Mouse (Mus musculus): ENCODE data around the gene Srarp. TPM values are rescaled to one million over a fixed set of nuclear protein-coding genes. Genes with fewer than 3 reads are reported as not detected.

Srarp gene
- not detected in 2 replicates for polyA plus RNA-seq (2014; fragmentation: Nextera tagmentation; extraction: Ambion mirVana)

- H3K4me3 ChIP-seq (ENCODE audit: low read depth, low read length), result no peak within 1 kb of the TSS
- ATAC-seq (ENCODE audit: low FRiP score), result no peak
- no peak within 1 kb of the TSS for H3K4me2 ChIP-seq (replicated peaks; ENCODE audit: low read depth, low read length)
- no peak within 1 kb of the TSS for H3K27ac ChIP-seq (ENCODE audit: low read depth, low read length)
- no peak within 1 kb of the TSS for H3K9ac ChIP-seq (ENCODE audit: low read depth, low read length)
- 96% methylated on average over 1 of the region's 1 CpGs for whole genome bisulfite sequencing
- H3K4me1 ChIP-seq (replicated peaks; ENCODE audit: control insufficient read depth, insufficient read depth, low read length), result no peaks in the 10 kb centered on the region
- no peak for DNase-seq (ENCODE audit: low spot score)
- H3K9me3 ChIP-seq (ENCODE audit: control insufficient read depth, low read length), result no peaks in the 10 kb centered on the region
- no peaks in the 10 kb centered on the region for H3K27me3 ChIP-seq (ENCODE audit: control insufficient read depth, insufficient read depth, low read length)
- no peaks in the 10 kb centered on the region for H3K36me3 ChIP-seq (ENCODE audit: control insufficient read depth, insufficient read depth, low read length)
Observed at GRCm38 (mm10) chr4:141435974-141436373, at the start of gene Srarp. TSS of gene Srarp (minus strand) at chr4:141436105.

GRCm38 (mm10) chr4:141484071-141484470 is 48.2 kb upstream of the Srarp start:
- no peak for ATAC-seq (ENCODE audit: low FRiP score)

GRCm38 (mm10) chr4:141479411-141479810 is 43.5 kb upstream of the Srarp start:
- no peak overlapping the region for H3K4me3 ChIP-seq (ENCODE audit: low read depth, low read length)
- ATAC-seq (ENCODE audit: low FRiP score) (no peak), DNase-seq (ENCODE audit: low spot score) (no peak)
- WGBS, result 96% methylated on average over 8 of the region's 8 CpGs
- no peaks in the 10 kb centered on the region for H3K27me3 ChIP-seq (ENCODE audit: control insufficient read depth, insufficient read depth, low read length)
- no peak overlapping the region for H3K27ac ChIP-seq (ENCODE audit: low read depth, low read length)
- no peaks in the 10 kb centered on the region for H3K9me3 ChIP-seq (ENCODE audit: control insufficient read depth, low read length)
- no peak overlapping the region for H3K9ac ChIP-seq (ENCODE audit: low read depth, low read length)
- no peak overlapping the region for H3K4me2 ChIP-seq (replicated peaks; ENCODE audit: low read depth, low read length)
- H3K4me1 ChIP-seq (replicated peaks; ENCODE audit: control insufficient read depth, insufficient read depth, low read length), result no peaks in the 10 kb centered on the region
- H3K36me3 ChIP-seq (ENCODE audit: control insufficient read depth, insufficient read depth, low read length), result peaks cover 32% of the 10 kb centered on the region

More at GRCm38 (mm10) chr4:141484071-141484470, 48.2 kb upstream of the Srarp start:
- no peak for DNase-seq (ENCODE audit: low spot score)
- Histone ChIP-seq H3K9ac (ENCODE audit: low read depth, low read length) (no peak overlapping the region), H3K4me2 (replicated peaks; ENCODE audit: low read depth, low read length) (no peak overlapping the region), H3K27ac (ENCODE audit: low read depth, low read length) (no peak overlapping the region), H3K27me3 (ENCODE audit: control insufficient read depth, insufficient read depth, low read length) (no peaks in the 10 kb centered on the region), H3K9me3 (ENCODE audit: control insufficient read depth, low read length) (no peaks in the 10 kb centered on the region), H3K4me1 (replicated peaks; ENCODE audit: control insufficient read depth, insufficient read depth, low read length) (no peaks in the 10 kb centered on the region), H3K36me3 (ENCODE audit: control insufficient read depth, insufficient read depth, low read length) (peaks cover 14% of the 10 kb centered on the region), H3K4me3 (ENCODE audit: low read depth, low read length) (no peak overlapping the region)
- 88% methylated on average over 11 of the region's 11 CpGs for WGBS

- no peak for DNase-seq (ENCODE audit: low spot score)
- H3K4me2 ChIP-seq (replicated peaks; ENCODE audit: low read depth, low read length), result no peak overlapping the region
- H3K36me3 ChIP-seq (ENCODE audit: control insufficient read depth, insufficient read depth, low read length), result peaks cover 35% of the 10 kb centered on the region
- H3K4me3 ChIP-seq (ENCODE audit: low read depth, low read length), result no peak overlapping the region
- no peak overlapping the region for H3K27ac ChIP-seq (ENCODE audit: low read depth, low read length)
- 94% methylated on average over 32 of the region's 32 CpGs for WGBS
- ATAC-seq (ENCODE audit: low FRiP score), result no peak
- H3K9me3 ChIP-seq (ENCODE audit: control insufficient read depth, low read length), result no peaks in the 10 kb centered on the region
- no peaks in the 10 kb centered on the region for H3K27me3 ChIP-seq (ENCODE audit: control insufficient read depth, insufficient read depth, low read length)
- no peaks in the 10 kb centered on the region for H3K4me1 ChIP-seq (replicated peaks; ENCODE audit: control insufficient read depth, insufficient read depth, low read length)
- no peak overlapping the region for H3K9ac ChIP-seq (ENCODE audit: low read depth, low read length)
Observed at GRCm38 (mm10) chr4:141478794-141479193, 42.9 kb upstream of the Srarp start.

- H3K27ac ChIP-seq (ENCODE audit: low read depth, low read length), result no peak overlapping the region
- WGBS, result 92% methylated on average over 23 of the region's 23 CpGs
- H3K9me3 ChIP-seq (ENCODE audit: control insufficient read depth, low read length), result no peaks in the 10 kb centered on the region
- no peaks in the 10 kb centered on the region for H3K27me3 ChIP-seq (ENCODE audit: control insufficient read depth, insufficient read depth, low read length)
- no peak for DNase-seq (ENCODE audit: low spot score)
- H3K9ac ChIP-seq (ENCODE audit: low read depth, low read length), result no peak overlapping the region
- H3K36me3 ChIP-seq (ENCODE audit: control insufficient read depth, insufficient read depth, low read length), result peaks cover 33% of the 10 kb centered on the region
- H3K4me2 ChIP-seq (replicated peaks; ENCODE audit: low read depth, low read length), result no peak overlapping the region
- no peak for ATAC-seq (ENCODE audit: low FRiP score)
- no peak overlapping the region for H3K4me3 ChIP-seq (ENCODE audit: low read depth, low read length)
- H3K4me1 ChIP-seq (replicated peaks; ENCODE audit: control insufficient read depth, insufficient read depth, low read length), result no peaks in the 10 kb centered on the region
Observed at GRCm38 (mm10) chr4:141478225-141478624, 42.3 kb upstream of the Srarp start.

- H3K9ac ChIP-seq (ENCODE audit: low read depth, low read length), result no peak overlapping the region
- H3K9me3 ChIP-seq (ENCODE audit: control insufficient read depth, low read length), result no peaks in the 10 kb centered on the region
- no peak overlapping the region for H3K4me2 ChIP-seq (replicated peaks; ENCODE audit: low read depth, low read length)
- no peaks in the 10 kb centered on the region for H3K27me3 ChIP-seq (ENCODE audit: control insufficient read depth, insufficient read depth, low read length)
- no peaks in the 10 kb centered on the region for H3K4me1 ChIP-seq (replicated peaks; ENCODE audit: control insufficient read depth, insufficient read depth, low read length)
- DNase-seq (ENCODE audit: low spot score) (no peak), ATAC-seq (ENCODE audit: low FRiP score) (no peak)
- no peak overlapping the region for H3K4me3 ChIP-seq (ENCODE audit: low read depth, low read length)
- H3K36me3 ChIP-seq (ENCODE audit: control insufficient read depth, insufficient read depth, low read length), result peaks cover 31% of the 10 kb centered on the region
- whole genome bisulfite sequencing, result 93% methylated on average over 16 of the region's 16 CpGs
- no peak overlapping the region for H3K27ac ChIP-seq (ENCODE audit: low read depth, low read length)
Observed at GRCm38 (mm10) chr4:141477681-141478102, 41.8 kb upstream of the Srarp start.

GRCm38 (mm10) chr4:141474431-141474830 is 38.5 kb upstream of the Srarp start:
- no peak for DNase-seq (ENCODE audit: low spot score)
- 93% methylated on average over 19 of the region's 19 CpGs for WGBS
- H3K9me3 ChIP-seq (ENCODE audit: control insufficient read depth, low read length), result no peaks in the 10 kb centered on the region
- no peaks in the 10 kb centered on the region for H3K4me1 ChIP-seq (replicated peaks; ENCODE audit: control insufficient read depth, insufficient read depth, low read length)
- no peak overlapping the region for H3K4me2 ChIP-seq (replicated peaks; ENCODE audit: low read depth, low read length)
- no peaks in the 10 kb centered on the region for H3K27me3 ChIP-seq (ENCODE audit: control insufficient read depth, insufficient read depth, low read length)
- ATAC-seq (ENCODE audit: low FRiP score), result no peak
- H3K4me3 ChIP-seq (ENCODE audit: low read depth, low read length), result no peak overlapping the region
- H3K36me3 ChIP-seq (ENCODE audit: control insufficient read depth, insufficient read depth, low read length), result peaks cover 49% of the 10 kb centered on the region
- H3K9ac ChIP-seq (ENCODE audit: low read depth, low read length), result no peak overlapping the region
- H3K27ac ChIP-seq (ENCODE audit: low read depth, low read length), result no peak overlapping the region

GRCm38 (mm10) chr4:141472641-141473321 is 36.9 kb upstream of the Srarp start:
- Histone ChIP-seq H3K4me3 (ENCODE audit: low read depth, low read length) (no peak overlapping the region), H3K36me3 (ENCODE audit: control insufficient read depth, insufficient read depth, low read length) (peaks cover 42% of the 10 kb centered on the region), H3K4me2 (replicated peaks; ENCODE audit: low read depth, low read length) (no peak overlapping the region), H3K4me1 (replicated peaks; ENCODE audit: control insufficient read depth, insufficient read depth, low read length) (no peaks in the 10 kb centered on the region), H3K27me3 (ENCODE audit: control insufficient read depth, insufficient read depth, low read length) (no peaks in the 10 kb centered on the region), H3K27ac (ENCODE audit: low read depth, low read length) (peak overlapping the region; percentile 30; the same call in 1 of the 2 replicates), H3K9me3 (ENCODE audit: control insufficient read depth, low read length) (no peaks in the 10 kb centered on the region), H3K9ac (ENCODE audit: low read depth, low read length) (no peak overlapping the region)
- DNase-seq (ENCODE audit: low spot score) (peak; percentile 51), ATAC-seq (ENCODE audit: low FRiP score) (no peak; the same call in 1 of the 2 replicates)
- 66% methylated on average over 32 of the region's 32 CpGs for WGBS

- Histone ChIP-seq H3K36me3 (ENCODE audit: control insufficient read depth, insufficient read depth, low read length) (peaks cover 47% of the 10 kb centered on the region), H3K27ac (ENCODE audit: low read depth, low read length) (no peak overlapping the region), H3K4me1 (replicated peaks; ENCODE audit: control insufficient read depth, insufficient read depth, low read length) (no peaks in the 10 kb centered on the region), H3K27me3 (ENCODE audit: control insufficient read depth, insufficient read depth, low read length) (no peaks in the 10 kb centered on the region), H3K9me3 (ENCODE audit: control insufficient read depth, low read length) (no peaks in the 10 kb centered on the region), H3K4me2 (replicated peaks; ENCODE audit: low read depth, low read length) (no peak overlapping the region), H3K4me3 (ENCODE audit: low read depth, low read length) (no peak overlapping the region), H3K9ac (ENCODE audit: low read depth, low read length) (no peak overlapping the region)
- WGBS, result 94% methylated on average over 16 of the region's 16 CpGs
- ATAC-seq (ENCODE audit: low FRiP score) (0 out of 2 replicates have a peak, but pooled peaks have one; percentile 13), DNase-seq (ENCODE audit: low spot score) (no peak)
Observed at GRCm38 (mm10) chr4:141471491-141471890, 35.6 kb upstream of the Srarp start.

All from hindbrain, embryonic 11.5 days (tissue).